Mouse (Mus musculus) heart, postnatal 0 days (tissue): ENCODE measurements around the gene Ints1.

Source experiments
- CTCF ChIP-seq: IDR thresholded peaks from 2 replicates; pipeline ENCODE4 v1.5.1; 2016; ENCODE audit warnings: antibody characterized with exemption, control low read depth, low read depth
- EP300 ChIP-seq: IDR thresholded peaks from 2 replicates; pipeline ENCODE4 v1.6.1; 2016; ENCODE audit warnings: antibody characterized with exemption, low read depth

DNA sequence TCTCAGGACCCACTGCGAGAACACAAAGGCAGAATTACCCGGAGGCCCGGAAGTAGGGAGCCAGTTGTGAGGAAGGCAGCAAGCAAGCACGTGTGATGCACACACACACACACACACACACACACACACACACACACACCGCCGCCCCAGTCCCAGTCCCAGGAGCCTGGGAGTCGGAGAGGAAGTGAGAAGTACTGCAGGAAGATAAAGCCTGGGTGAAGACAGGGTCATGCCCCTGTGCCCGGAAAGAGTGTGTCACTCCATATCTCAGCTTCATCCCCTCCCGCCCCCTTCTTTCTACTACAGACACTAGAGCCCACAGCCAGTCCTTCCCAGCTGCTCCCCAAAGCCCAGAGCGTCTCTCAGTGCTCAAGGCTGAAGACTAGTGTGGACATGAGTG lies 73.2 kb downstream of the Ints1 start:
- TF ChIP-seq CTCF = no peak
- TF ChIP-seq EP300 = no peak
